Mouse (Mus musculus) lung, adult 2 months (tissue): ENCODE data around the gene Olfr818.
"Not testable (repeated sequence)": the region's sequence is repeated elsewhere in the genome, so short reads cannot be mapped to it uniquely, and the experiment has no call there.

Experiments
- CTCF ChIP-seq: fragments of 200-500 bp; IDR thresholded peaks from 2 replicates; pipeline ENCODE4 v1.5.1; 2011; ENCODE audit warnings: mild to moderate bottlenecking, low read length, control low read depth; ENCODE audit not compliant: insufficient read depth
- POLR2A ChIP-seq: fragments of 200-500 bp; IDR thresholded peaks from 2 replicates; pipeline ENCODE4 v1.6.1; 2011; ENCODE audit warnings: low read depth, mild to moderate bottlenecking, control low read depth, low read length, borderline replicate concordance; ENCODE audit errors: extremely low read depth

DNA sequence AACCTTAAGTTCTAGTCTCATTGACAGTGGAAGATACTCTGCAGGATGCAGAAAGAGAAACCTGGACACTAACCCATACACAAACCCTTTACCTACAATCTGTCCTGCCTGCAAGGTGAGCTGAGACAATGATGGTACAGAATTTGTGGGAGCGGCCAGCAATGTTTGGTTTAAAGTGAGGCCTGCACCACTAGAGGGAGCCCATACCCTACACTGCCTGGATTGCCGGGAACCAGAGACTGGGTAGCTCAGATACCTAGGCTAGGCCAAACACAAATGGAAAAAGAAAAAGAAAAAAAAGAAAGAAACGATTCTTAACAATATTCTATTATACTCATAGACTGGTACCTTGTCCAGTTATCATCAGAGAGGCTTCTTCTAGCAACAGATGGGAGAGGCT is 24.1 kb upstream of the Olfr818 start:
- TF ChIP-seq CTCF, POLR2A: not testable (repeated sequence)
